Mouse (Mus musculus) forebrain, postnatal 0 days (tissue): ENCODE data around the gene Cir1. TPM values are rescaled to one million over a fixed set of nuclear protein-coding genes. Genes with fewer than 3 reads are reported as not detected.

ENCODE experiments used
- ATAC-seq: fragments of 200-750 bp; cut with Nextera tagmentation; 2 replicates; pipeline ENCODE4 v1.8.0; 2017; ENCODE audit warnings: mild to moderate bottlenecking, moderate library complexity
- DNase-seq: peaks from one replicate; pipeline ENCODE4 v3.0.0-alpha.2; 2015
- H3K27ac ChIP-seq: fragments of 300-500 bp; sonication (generic); 2 replicates; pipeline ENCODE4 v1.5.1; 2014; ENCODE audit warnings: low read depth, mild to moderate bottlenecking, antibody characterized with exemption, low read length, moderate library complexity, mixed read lengths
- H3K27me3 ChIP-seq: fragments of 300-500 bp; sonication (generic); 2 replicates; pipeline ENCODE4 v1.6.1; 2014; ENCODE audit warnings: mild to moderate bottlenecking, low read length, mixed read lengths; ENCODE audit not compliant: insufficient read depth
- H3K36me3 ChIP-seq: fragments of 300-500 bp; sonication (generic); 2 replicates; pipeline ENCODE4 v1.6.1; 2014; ENCODE audit warnings: mild to moderate bottlenecking, moderate library complexity; ENCODE audit not compliant: insufficient read depth
- H3K4me1 ChIP-seq: fragments of 300-500 bp; sonication (generic); 2 replicates; pipeline ENCODE4 v1.6.1; 2014; ENCODE audit warnings: antibody characterized with exemption; ENCODE audit not compliant: insufficient read depth
- H3K4me2 ChIP-seq: fragments of 300-500 bp; sonication (generic); 2 replicates; pipeline ENCODE4 v1.6.1; 2014; ENCODE audit warnings: low read depth, mild to moderate bottlenecking, moderate library complexity
- H3K4me3 ChIP-seq: fragments of 300-500 bp; sonication (generic); 2 replicates; pipeline ENCODE4 v1.5.1; 2014; ENCODE audit warnings: low read depth, low read length, mixed read lengths
- H3K9ac ChIP-seq: fragments of 300-500 bp; sonication (generic); 2 replicates; pipeline ENCODE4 v1.6.1; 2014; ENCODE audit warnings: mild to moderate bottlenecking
- H3K9me3 ChIP-seq: fragments of 300-500 bp; sonication (generic); 2 replicates; pipeline ENCODE4 v1.6.1; 2016; ENCODE audit warnings: low read length
- CTCF ChIP-seq: sonication (generic); IDR thresholded peaks from 2 replicates; pipeline ENCODE4 v1.5.1; 2016; ENCODE audit warnings: antibody characterized with exemption, control low read depth, low read depth
- WGBS: fragments of 180-500 bp; shearing (Covaris S2); extraction: QIAGEN DNeasy Blood & Tissue Kit; methylation state at CpG from one replicate; pipeline ENCODE4 v1.1.7; 2014; 5-methylcytosine and 5-hydroxymethylcytosine counted together
- polyA plus RNA-seq: library from polyadenylated mRNA; unstranded; fragments of >200 nt; fragmentation: Nextera tagmentation; extraction: Ambion mirVana; gene quantifications from 2 replicates; pipeline ENCODE4 v1.2.1, GENCODE M21; 2015
- total RNA-seq: library from RNA; depleted of rRNA; stranded (reverse); fragments of >200 nt; gene quantifications from 2 replicates; pipeline ENCODE4 v1.2.3, GENCODE M21; 2014

Gene Cir1
- total and polyA plus RNA-seq, 2 experiments from 2014 or later, result 10.6 to 30.3 TPM

- DNase-seq, result peak; percentile 47
- peak; percentile 27; the same call in 1 of the 2 replicates for TF ChIP-seq CTCF
- peak overlapping the region; percentile 46 for H3K4me2 ChIP-seq
- H3K36me3 ChIP-seq, result peaks cover 4% of the 10 kb centered on the region; the same call in 1 of the 2 replicates
- 0 out of 2 replicates have a peak, but pooled peaks have one; percentile 1 for ATAC-seq
- H3K9ac ChIP-seq, result peak overlapping the region; percentile 61
- H3K9me3 ChIP-seq, result no peaks in the 10 kb centered on the region
- H3K4me1 ChIP-seq, result no peaks in the 10 kb centered on the region
- H3K27me3 ChIP-seq, result peaks cover 14% of the 10 kb centered on the region; the same call in 1 of the 2 replicates
- WGBS, result under 1% methylated on average over 83 of the region's 110 CpGs
- peak overlapping the region; percentile 82 for H3K27ac ChIP-seq
- H3K4me3 ChIP-seq, result peak overlapping the region; percentile 42
Observed at GRCm38 (mm10) chr2:73273249-73274118, 39.0 kb downstream of the Cir1 start.

GRCm38 (mm10) chr2:73272351-73273248, 39.9 kb downstream of the Cir1 start:
- ATAC-seq, result no peak
- H3K4me2 ChIP-seq, result peak overlapping the region; percentile 46
- no peak for TF ChIP-seq CTCF
- WGBS, result under 1% methylated on average over 55 of the region's 55 CpGs
- H3K9ac ChIP-seq, result peak overlapping the region; percentile 61
- no peaks in the 10 kb centered on the region for H3K9me3 ChIP-seq
- H3K27me3 ChIP-seq, result peaks cover 20% of the 10 kb centered on the region; the same call in 1 of the 2 replicates
- peak overlapping the region; percentile 42 for H3K4me3 ChIP-seq
- peak overlapping the region; percentile 82 for H3K27ac ChIP-seq
- peaks cover 4% of the 10 kb centered on the region; the same call in 1 of the 2 replicates for H3K36me3 ChIP-seq
- peak; percentile 70 for DNase-seq
- no peaks in the 10 kb centered on the region for H3K4me1 ChIP-seq

GRCm38 (mm10) chr2:73271459-73272161, 40.9 kb downstream of the Cir1 start, which contains the start of gene Sp9:
Gene Sp9, plus strand, starts transcription at chr2:73271925.
- TF ChIP-seq CTCF, result no peak
- H3K4me3 ChIP-seq, result peak within 1 kb of the TSS; percentile 42
- peak within 1 kb of the TSS; percentile 82 for H3K27ac ChIP-seq
- H3K27me3 ChIP-seq, result peaks cover 25% of the 10 kb centered on the region; the same call in 1 of the 2 replicates
- WGBS, result 2% methylated on average over 48 of the region's 48 CpGs
- no peaks in the 10 kb centered on the region for H3K4me1 ChIP-seq
- peak; percentile 89 for DNase-seq
- no peaks in the 10 kb centered on the region for H3K9me3 ChIP-seq
- peaks cover 4% of the 10 kb centered on the region; the same call in 1 of the 2 replicates for H3K36me3 ChIP-seq
- H3K9ac ChIP-seq, result peak within 1 kb of the TSS; percentile 61
- peak within 1 kb of the TSS; percentile 46 for H3K4me2 ChIP-seq
- peak; percentile 94 for ATAC-seq

GRCm38 (mm10) chr2:73270593-73271458, 41.7 kb downstream of the Cir1 start:
- no peak overlapping the region for H3K9ac ChIP-seq
- peak overlapping the region; percentile 67 for H3K27ac ChIP-seq
- peak overlapping the region; percentile 46 for H3K4me2 ChIP-seq
- peak; percentile 26; the same call in 1 of the 2 replicates for TF ChIP-seq CTCF
- ATAC-seq (no peak), DNase-seq (peak; percentile 65)
- no peaks in the 10 kb centered on the region for H3K4me1 ChIP-seq
- H3K27me3 ChIP-seq, result peaks cover 32% of the 10 kb centered on the region; the same call in 1 of the 2 replicates
- 2% methylated on average over 38 of the region's 38 CpGs for WGBS
- H3K4me3 ChIP-seq, result peak overlapping the region; percentile 42
- H3K9me3 ChIP-seq, result no peaks in the 10 kb centered on the region
- peaks cover 4% of the 10 kb centered on the region; the same call in 1 of the 2 replicates for H3K36me3 ChIP-seq

- Histone ChIP-seq H3K27ac (peak overlapping the region; percentile 67), H3K9me3 (no peaks in the 10 kb centered on the region), H3K27me3 (peaks cover 39% of the 10 kb centered on the region; the same call in 1 of the 2 replicates), H3K4me2 (peak overlapping the region; percentile 46), H3K4me1 (no peaks in the 10 kb centered on the region), H3K9ac (0 out of 2 replicates have a peak overlapping the region, but pooled peaks have one; percentile 18), H3K4me3 (peak overlapping the region; percentile 9; the same call in 1 of the 2 replicates), H3K36me3 (peaks cover 4% of the 10 kb centered on the region; the same call in 1 of the 2 replicates)
- DNase-seq, result peak; percentile 53
- WGBS, result 6% methylated on average over 14 of the region's 14 CpGs
- ATAC-seq, result no peak
- TF ChIP-seq CTCF, result no peak
Observed at GRCm38 (mm10) chr2:73270071-73270592, 42.4 kb downstream of the Cir1 start.
